Mouse (Mus musculus): Measurements from ENCODE around the gene Spg7. TPM values are rescaled to one million over a fixed set of nuclear protein-coding genes. Genes with fewer than 3 reads are reported as not detected.

Spg7 gene
- polyA plus RNA-seq (2015; fragmentation: Nextera tagmentation; extraction: Ambion mirVana), result 43.0 and 44.8 TPM in 2 replicates

DNA sequence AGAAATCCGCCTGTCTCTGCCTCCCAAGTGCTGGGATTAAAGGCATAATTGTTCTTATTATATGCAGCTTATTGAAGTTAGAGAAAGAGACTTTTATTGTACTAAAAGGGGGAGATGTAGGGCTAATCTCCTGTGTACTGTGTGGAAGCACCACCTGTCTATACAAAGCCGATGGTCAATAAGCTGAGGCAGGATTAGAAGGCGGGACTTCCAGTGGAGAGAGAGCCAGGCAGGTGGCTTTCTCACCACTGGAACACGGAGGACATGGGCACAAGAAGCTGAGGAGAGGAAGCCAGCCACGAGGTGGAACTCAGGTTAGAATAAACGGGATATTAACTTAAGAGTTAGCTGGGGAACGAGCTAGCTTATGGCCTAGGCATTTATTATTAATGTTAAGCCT lies at the start of gene Spg7:
Spg7 (plus strand) TSS at position 222 of the 400 bp plus-strand sequence.
- Histone ChIP-seq H3K27me3 (ENCODE audit: control insufficient read depth, insufficient read depth, low read length) (no peaks in the 10 kb centered on the region), H3K4me1 (ENCODE audit: control insufficient read depth, insufficient read depth, low read length) (peaks cover 15% of the 10 kb centered on the region), H3K27ac (ENCODE audit: low read length) (no peak within 1 kb of the TSS), H3K9me3 (replicated peaks; ENCODE audit: control insufficient read depth, low read length) (no peaks in the 10 kb centered on the region), H3K9ac (ENCODE audit: low read length) (no peak within 1 kb of the TSS), H3K4me3 (replicated peaks; ENCODE audit: low read length) (no peak within 1 kb of the TSS), H3K36me3 (ENCODE audit: control insufficient read depth, insufficient read depth, low read length) (no peaks in the 10 kb centered on the region), H3K4me2 (ENCODE audit: low read depth, low read length) (no peak within 1 kb of the TSS)
- 66% methylated on average over 7 of the region's 7 CpGs for WGBS
- ATAC-seq (ENCODE audit: insufficient read depth, low FRiP score), result no peak

DNA sequence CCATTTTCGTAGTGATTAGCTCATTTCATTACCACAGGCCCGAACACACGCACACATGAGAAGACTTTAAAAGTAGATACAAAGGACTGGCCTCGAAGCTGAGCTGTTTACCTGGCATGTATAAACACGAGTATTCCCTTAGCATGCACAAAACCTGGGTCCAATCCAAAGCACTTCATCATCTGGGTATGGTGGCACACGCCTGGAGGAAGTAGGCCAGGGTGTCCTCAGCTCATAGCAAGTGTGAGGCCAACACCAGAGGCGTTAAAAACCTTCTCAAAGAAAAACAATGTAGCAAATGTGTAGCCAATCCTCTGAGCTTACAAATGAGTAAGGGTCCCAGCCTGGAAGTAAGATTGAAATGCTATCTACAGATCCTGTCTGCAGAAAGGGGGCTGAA lies 48.3 kb upstream of the Spg7 start:
- Histone ChIP-seq H3K27ac (ENCODE audit: low read length) (peak overlapping the region; percentile 49; the same call in 1 of the 2 replicates), H3K36me3 (ENCODE audit: control insufficient read depth, insufficient read depth, low read length) (no peaks in the 10 kb centered on the region), H3K27me3 (ENCODE audit: control insufficient read depth, insufficient read depth, low read length) (no peaks in the 10 kb centered on the region), H3K4me3 (replicated peaks; ENCODE audit: low read length) (no peak overlapping the region), H3K4me2 (ENCODE audit: low read depth, low read length) (no peak overlapping the region), H3K9ac (ENCODE audit: low read length) (no peak overlapping the region), H3K4me1 (ENCODE audit: control insufficient read depth, insufficient read depth, low read length) (peaks cover 38% of the 10 kb centered on the region), H3K9me3 (replicated peaks; ENCODE audit: control insufficient read depth, low read length) (no peaks in the 10 kb centered on the region)
- no peak for ATAC-seq (ENCODE audit: insufficient read depth, low FRiP score)
- 66% methylated on average over 7 of the region's 7 CpGs for WGBS

DNA sequence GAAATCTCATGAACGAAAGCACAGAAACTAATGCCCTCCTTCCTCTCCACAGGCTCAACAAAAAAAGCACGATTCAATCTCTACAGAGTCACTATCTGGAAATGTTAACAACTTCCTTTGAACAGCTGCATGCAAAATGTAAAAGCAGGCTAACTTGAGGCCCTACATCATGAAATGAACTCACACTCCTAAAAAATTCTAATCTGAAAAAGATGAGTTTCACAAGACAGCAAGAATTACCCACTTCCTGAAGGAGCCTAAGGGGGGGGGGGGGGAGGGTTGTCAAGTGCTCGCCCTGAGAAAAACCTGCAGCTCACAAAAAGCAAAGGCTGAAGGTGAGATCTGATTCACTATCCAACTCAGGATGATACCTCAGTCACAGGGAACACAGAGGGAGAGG lies 47.7 kb upstream of the Spg7 start:
- Histone ChIP-seq H3K27ac (ENCODE audit: low read length) (peak overlapping the region; percentile 68; the same call in 1 of the 2 replicates), H3K9me3 (replicated peaks; ENCODE audit: control insufficient read depth, low read length) (no peaks in the 10 kb centered on the region), H3K9ac (ENCODE audit: low read length) (no peak overlapping the region), H3K4me3 (replicated peaks; ENCODE audit: low read length) (no peak overlapping the region), H3K36me3 (ENCODE audit: control insufficient read depth, insufficient read depth, low read length) (no peaks in the 10 kb centered on the region), H3K4me1 (ENCODE audit: control insufficient read depth, insufficient read depth, low read length) (peaks cover 38% of the 10 kb centered on the region), H3K27me3 (ENCODE audit: control insufficient read depth, insufficient read depth, low read length) (no peaks in the 10 kb centered on the region), H3K4me2 (ENCODE audit: low read depth, low read length) (no peak overlapping the region; the same call in 1 of the 2 replicates)
- WGBS, result 40% methylated on average over 3 of the region's 3 CpGs
- no peak for ATAC-seq (ENCODE audit: insufficient read depth, low FRiP score)

DNA sequence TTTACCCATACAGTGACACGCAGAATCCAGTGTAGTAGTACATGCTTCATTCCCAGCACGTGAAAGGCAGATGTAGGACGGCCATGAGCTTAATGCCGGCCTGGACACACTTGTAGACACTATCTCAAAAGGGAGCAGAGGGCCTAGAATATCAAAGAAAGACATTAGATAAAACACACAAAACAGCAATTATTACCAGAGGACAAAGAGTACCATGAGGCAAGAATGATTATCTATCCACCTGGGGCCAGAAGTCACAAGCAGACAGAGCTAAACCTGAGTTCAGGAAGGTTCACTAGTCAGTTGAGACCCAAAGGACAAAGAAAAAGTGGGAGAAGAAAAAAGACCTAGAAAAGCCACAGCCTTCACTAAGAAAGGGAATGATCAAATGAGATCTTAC lies 45.6 kb upstream of the Spg7 start:
- Histone ChIP-seq H3K9ac (ENCODE audit: low read length) (no peak overlapping the region), H3K36me3 (ENCODE audit: control insufficient read depth, insufficient read depth, low read length) (no peaks in the 10 kb centered on the region), H3K27me3 (ENCODE audit: control insufficient read depth, insufficient read depth, low read length) (no peaks in the 10 kb centered on the region), H3K4me2 (ENCODE audit: low read depth, low read length) (no peak overlapping the region), H3K27ac (ENCODE audit: low read length) (peak overlapping the region; percentile 68), H3K4me3 (replicated peaks; ENCODE audit: low read length) (no peak overlapping the region), H3K4me1 (ENCODE audit: control insufficient read depth, insufficient read depth, low read length) (peaks cover 54% of the 10 kb centered on the region), H3K9me3 (replicated peaks; ENCODE audit: control insufficient read depth, low read length) (no peaks in the 10 kb centered on the region)
- 69% methylated on average over 4 of the region's 4 CpGs for WGBS
- ATAC-seq (ENCODE audit: insufficient read depth, low FRiP score), result no peak

DNA sequence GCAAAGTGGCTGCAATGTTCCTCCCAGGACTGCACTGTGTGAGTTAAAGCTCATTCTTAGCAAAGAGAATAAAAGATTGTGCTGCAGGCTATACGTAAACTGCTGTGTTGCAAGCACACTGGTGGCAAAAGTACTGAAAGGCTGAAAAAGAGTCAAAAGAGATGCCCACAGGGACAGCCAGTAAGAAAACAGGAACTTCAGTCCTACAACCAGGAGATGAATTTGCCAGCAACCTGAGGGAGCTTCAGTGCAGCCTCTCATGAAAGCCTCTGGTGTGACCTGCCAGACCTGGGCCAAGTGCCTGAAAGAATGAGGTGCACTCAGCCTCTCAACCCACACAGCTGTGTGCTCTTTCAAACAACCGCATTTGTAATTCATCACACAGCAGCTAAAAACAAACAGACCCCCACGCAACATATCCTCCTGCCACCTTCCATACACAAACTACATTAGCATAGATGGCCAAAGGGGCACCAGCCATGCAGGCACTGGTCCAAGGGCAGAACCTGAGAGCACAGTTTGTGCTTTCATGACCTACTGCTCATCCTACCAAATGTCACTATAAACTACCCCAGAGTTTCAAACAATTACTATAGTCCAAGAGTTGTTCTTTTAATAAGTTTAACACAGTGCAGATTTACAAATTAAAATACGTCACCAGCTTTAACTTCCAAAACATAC lies 44.1 kb upstream of the Spg7 start:
- peaks cover 59% of the 10 kb centered on the region for H3K4me1 ChIP-seq (ENCODE audit: control insufficient read depth, insufficient read depth, low read length)
- ATAC-seq (ENCODE audit: insufficient read depth, low FRiP score), result no peak
- no peaks in the 10 kb centered on the region for H3K27me3 ChIP-seq (ENCODE audit: control insufficient read depth, insufficient read depth, low read length)
- peak overlapping the region; percentile 36; the same call in 1 of the 2 replicates for H3K27ac ChIP-seq (ENCODE audit: low read length)
- peak overlapping the region; percentile 38 for H3K9ac ChIP-seq (ENCODE audit: low read length)
- 43% methylated on average over 4 of the region's 4 CpGs for WGBS
- no peaks in the 10 kb centered on the region for H3K9me3 ChIP-seq (replicated peaks; ENCODE audit: control insufficient read depth, low read length)
- H3K4me3 ChIP-seq (replicated peaks; ENCODE audit: low read length), result no peak overlapping the region
- no peaks in the 10 kb centered on the region for H3K36me3 ChIP-seq (ENCODE audit: control insufficient read depth, insufficient read depth, low read length)
- H3K4me2 ChIP-seq (ENCODE audit: low read depth, low read length), result no peak overlapping the region

DNA sequence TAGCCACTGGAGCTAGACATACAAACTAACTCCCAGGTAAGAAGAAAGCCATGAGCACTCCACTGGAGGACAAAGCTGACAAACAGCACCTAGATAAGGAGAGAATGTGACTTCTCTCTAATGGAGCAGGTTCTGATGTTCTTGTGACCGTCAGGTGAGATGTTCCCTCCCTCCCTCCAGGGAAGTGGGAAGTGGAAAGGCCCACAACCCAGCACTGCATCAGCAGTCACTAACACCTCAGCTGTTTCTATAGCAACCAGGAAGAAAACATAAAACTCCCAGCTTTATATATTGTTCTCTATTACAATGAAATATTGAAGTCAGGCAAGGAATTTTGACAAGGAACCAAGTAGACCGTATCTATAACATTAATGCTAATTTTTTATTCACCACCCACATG lies 42.7 kb upstream of the Spg7 start:
- Histone ChIP-seq H3K9ac (ENCODE audit: low read length) (no peak overlapping the region), H3K4me1 (ENCODE audit: control insufficient read depth, insufficient read depth, low read length) (peaks cover 49% of the 10 kb centered on the region), H3K27me3 (ENCODE audit: control insufficient read depth, insufficient read depth, low read length) (no peaks in the 10 kb centered on the region), H3K27ac (ENCODE audit: low read length) (peak overlapping the region; percentile 67; the same call in 1 of the 2 replicates), H3K4me2 (ENCODE audit: low read depth, low read length) (no peak overlapping the region), H3K9me3 (replicated peaks; ENCODE audit: control insufficient read depth, low read length) (no peaks in the 10 kb centered on the region), H3K4me3 (replicated peaks; ENCODE audit: low read length) (no peak overlapping the region), H3K36me3 (ENCODE audit: control insufficient read depth, insufficient read depth, low read length) (no peaks in the 10 kb centered on the region)
- ATAC-seq (ENCODE audit: insufficient read depth, low FRiP score), result no peak
- WGBS, result 58% methylated on average over 2 of the region's 2 CpGs

DNA sequence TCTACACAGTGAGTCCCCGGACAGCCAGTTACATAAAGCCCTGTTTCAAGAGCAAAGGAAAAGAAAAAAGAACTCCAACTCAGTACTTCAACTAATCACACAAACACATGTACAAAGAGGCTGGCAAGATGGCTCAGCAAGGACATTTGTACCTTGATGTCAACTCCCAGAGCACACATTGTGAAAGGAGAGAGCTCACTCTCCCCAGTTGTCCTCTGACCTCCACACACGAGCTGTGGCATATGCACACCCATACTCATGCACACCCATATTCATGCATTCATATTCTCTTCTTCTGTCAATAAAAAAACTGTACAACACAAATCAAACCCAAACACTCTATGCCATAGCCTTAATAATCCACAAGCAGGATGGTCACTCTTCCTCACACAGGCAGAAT lies 41.9 kb upstream of the Spg7 start:
- Histone ChIP-seq H3K27me3 (ENCODE audit: control insufficient read depth, insufficient read depth, low read length) (no peaks in the 10 kb centered on the region), H3K36me3 (ENCODE audit: control insufficient read depth, insufficient read depth, low read length) (no peaks in the 10 kb centered on the region), H3K4me3 (replicated peaks; ENCODE audit: low read length) (no peak overlapping the region), H3K4me1 (ENCODE audit: control insufficient read depth, insufficient read depth, low read length) (peaks cover 43% of the 10 kb centered on the region), H3K27ac (ENCODE audit: low read length) (peak overlapping the region; percentile 92), H3K9ac (ENCODE audit: low read length) (no peak overlapping the region), H3K9me3 (replicated peaks; ENCODE audit: control insufficient read depth, low read length) (no peaks in the 10 kb centered on the region), H3K4me2 (ENCODE audit: low read depth, low read length) (peak overlapping the region; percentile 19; the same call in 1 of the 2 replicates)
- 69% methylated on average over 2 of the region's 2 CpGs for WGBS
- ATAC-seq (ENCODE audit: insufficient read depth, low FRiP score), result no peak; the same call in 1 of the 2 replicates

DNA sequence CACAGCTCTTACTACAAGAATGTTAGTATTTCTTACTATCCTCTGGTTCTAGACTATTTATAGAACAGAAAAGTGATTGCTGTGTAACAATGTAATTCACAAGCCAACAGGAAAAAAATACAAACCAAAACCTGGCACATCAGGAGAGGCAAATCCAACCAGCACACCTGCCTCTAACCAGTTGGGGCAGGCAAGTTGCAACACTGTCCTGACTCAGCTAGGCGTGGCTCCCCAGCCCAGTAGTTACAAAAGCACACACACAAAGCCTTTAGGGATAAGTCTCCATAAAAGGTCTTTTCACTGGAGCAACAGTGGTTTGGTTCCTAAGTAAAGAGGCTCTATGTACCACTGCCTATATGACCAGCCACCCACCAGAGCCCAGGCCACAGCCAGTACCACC lies 41.5 kb upstream of the Spg7 start:
- Histone ChIP-seq H3K4me2 (ENCODE audit: low read depth, low read length) (peak overlapping the region; percentile 19; the same call in 1 of the 2 replicates), H3K27me3 (ENCODE audit: control insufficient read depth, insufficient read depth, low read length) (no peaks in the 10 kb centered on the region), H3K36me3 (ENCODE audit: control insufficient read depth, insufficient read depth, low read length) (no peaks in the 10 kb centered on the region), H3K9me3 (replicated peaks; ENCODE audit: control insufficient read depth, low read length) (no peaks in the 10 kb centered on the region), H3K4me3 (replicated peaks; ENCODE audit: low read length) (no peak overlapping the region), H3K27ac (ENCODE audit: low read length) (peak overlapping the region; percentile 92), H3K4me1 (ENCODE audit: control insufficient read depth, insufficient read depth, low read length) (peaks cover 42% of the 10 kb centered on the region), H3K9ac (ENCODE audit: low read length) (no peak overlapping the region)
- peak; percentile 84 for ATAC-seq (ENCODE audit: insufficient read depth, low FRiP score)
- WGBS, result 65% methylated on average over 1 of the region's 1 CpGs

DNA sequence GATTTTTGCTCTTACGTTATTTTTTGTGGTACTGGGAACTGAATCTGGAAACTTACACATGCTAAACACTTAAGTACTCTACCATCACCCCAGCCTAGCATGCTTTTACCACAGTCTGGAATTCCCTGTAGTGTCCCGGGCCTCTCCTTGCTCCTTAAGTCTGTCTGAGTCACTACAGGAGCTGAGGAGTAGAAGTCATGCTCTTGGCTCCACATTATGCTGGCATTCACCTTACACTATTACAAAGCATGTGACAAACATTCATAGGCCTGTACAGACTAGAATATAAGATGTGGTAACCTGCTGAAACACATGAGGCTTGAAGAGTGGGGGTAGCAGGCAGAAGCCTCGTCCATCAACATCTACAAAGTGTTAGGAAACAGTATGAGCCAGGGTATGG lies 40.0 kb upstream of the Spg7 start:
- no peak overlapping the region for H3K4me3 ChIP-seq (replicated peaks; ENCODE audit: low read length)
- peak; percentile 25; the same call in 1 of the 2 replicates for ATAC-seq (ENCODE audit: insufficient read depth, low FRiP score)
- H3K27ac ChIP-seq (ENCODE audit: low read length), result peak overlapping the region; percentile 92
- no peak overlapping the region for H3K4me2 ChIP-seq (ENCODE audit: low read depth, low read length)
- no peaks in the 10 kb centered on the region for H3K9me3 ChIP-seq (replicated peaks; ENCODE audit: control insufficient read depth, low read length)
- no peaks in the 10 kb centered on the region for H3K27me3 ChIP-seq (ENCODE audit: control insufficient read depth, insufficient read depth, low read length)
- H3K9ac ChIP-seq (ENCODE audit: low read length), result no peak overlapping the region
- WGBS, result 69% methylated on average over 3 of the region's 3 CpGs
- H3K36me3 ChIP-seq (ENCODE audit: control insufficient read depth, insufficient read depth, low read length), result no peaks in the 10 kb centered on the region
- peaks cover 30% of the 10 kb centered on the region for H3K4me1 ChIP-seq (ENCODE audit: control insufficient read depth, insufficient read depth, low read length)
